Mouse (Mus musculus) midbrain, embryonic 15.5 days (tissue): ENCODE data around the gene Mrps14. TPM values are rescaled to one million over a fixed set of nuclear protein-coding genes. Genes with fewer than 3 reads are reported as not detected.

Experiments used
- ATAC-seq: fragments of 200-750 bp; cut with Nextera tagmentation; replicated peaks from 2 replicates; pipeline ENCODE4 v1.8.0; 2017; ENCODE audit warnings: moderate TSS enrichment
- H3K27ac ChIP-seq: fragments of 300-500 bp; sonication (generic); 2 replicates; pipeline ENCODE4 v1.5.1; 2015; ENCODE audit warnings: mild to moderate bottlenecking, inconsistent platforms
- H3K27me3 ChIP-seq: fragments of 300-500 bp; sonication (generic); replicated peaks from 2 replicates; pipeline ENCODE4 v1.6.1; 2015; ENCODE audit warnings: inconsistent platforms
- H3K36me3 ChIP-seq: fragments of 300-500 bp; sonication (generic); replicated peaks from 2 replicates; pipeline ENCODE4 v1.6.1; 2015; ENCODE audit warnings: inconsistent platforms
- H3K4me1 ChIP-seq: fragments of 300-500 bp; sonication (generic); 2 replicates; pipeline ENCODE4 v1.6.1; 2015; ENCODE audit warnings: inconsistent platforms
- H3K4me2 ChIP-seq: fragments of 300-500 bp; sonication (generic); 2 replicates; pipeline ENCODE4 v1.6.1; 2015; ENCODE audit warnings: inconsistent platforms, mild to moderate bottlenecking, moderate library complexity
- H3K4me3 ChIP-seq: fragments of 300-500 bp; sonication (generic); 2 replicates; pipeline ENCODE4 v1.5.1; 2015; ENCODE audit warnings: mild to moderate bottlenecking, inconsistent platforms
- H3K9ac ChIP-seq: fragments of 300-500 bp; sonication (generic); 2 replicates; pipeline ENCODE4 v1.6.1; 2015; ENCODE audit warnings: mild to moderate bottlenecking, inconsistent platforms
- H3K9me3 ChIP-seq: fragments of 300-500 bp; sonication (generic); 2 replicates; pipeline ENCODE4 v1.6.1; 2016; ENCODE audit warnings: inconsistent platforms
- WGBS: fragments of 180-500 bp; shearing (Covaris S2); methylation state at CpG from one replicate; pipeline ENCODE4 v1.1.7; 2015; ENCODE audit warnings: mixed read lengths; 5-methylcytosine and 5-hydroxymethylcytosine counted together
- polyA plus RNA-seq: library from polyadenylated mRNA; unstranded; fragments of >200 nt; fragmentation: Nextera tagmentation; extraction: Ambion mirVana; gene quantifications from 2 replicates; pipeline ENCODE4 v1.2.1, GENCODE M21; 2015

The Mrps14 gene
- polyA plus RNA-seq, 1 experiment from 2014 or later: 113 TPM

DNA sequence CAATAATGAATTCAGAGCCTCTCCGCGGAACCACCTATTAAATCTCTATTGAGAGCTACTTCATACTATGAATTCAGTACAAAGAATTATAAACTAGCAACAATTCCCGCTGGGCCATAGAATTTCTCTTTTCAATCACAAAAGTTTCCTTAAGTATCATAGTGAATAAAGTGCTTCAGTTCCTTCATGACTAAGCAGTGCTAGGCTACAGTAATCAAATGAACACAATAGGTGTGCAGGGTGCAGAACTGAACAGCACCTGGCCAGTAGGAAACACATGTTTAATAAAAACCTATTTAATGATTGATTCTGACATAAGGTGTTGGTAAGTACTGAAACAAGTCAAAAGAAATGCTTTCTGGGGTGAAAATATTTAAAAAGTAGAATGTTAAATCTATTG, 37.1 kb downstream of the Mrps14 start:
- ATAC-seq: no peak
- H3K4me3 ChIP-seq: no peak overlapping the region
- 0 out of 2 replicates have a peak overlapping the region, but pooled peaks have one; percentile 11 for H3K27ac ChIP-seq
- no peaks in the 10 kb centered on the region; the same call in 1 of the 2 replicates for H3K4me1 ChIP-seq
- H3K36me3 ChIP-seq: no peaks in the 10 kb centered on the region
- WGBS: 54% methylated on average over 3 of the region's 3 CpGs
- no peaks in the 10 kb centered on the region for H3K9me3 ChIP-seq
- H3K9ac ChIP-seq: no peak overlapping the region
- no peak overlapping the region for H3K4me2 ChIP-seq
- no peaks in the 10 kb centered on the region for H3K27me3 ChIP-seq

DNA sequence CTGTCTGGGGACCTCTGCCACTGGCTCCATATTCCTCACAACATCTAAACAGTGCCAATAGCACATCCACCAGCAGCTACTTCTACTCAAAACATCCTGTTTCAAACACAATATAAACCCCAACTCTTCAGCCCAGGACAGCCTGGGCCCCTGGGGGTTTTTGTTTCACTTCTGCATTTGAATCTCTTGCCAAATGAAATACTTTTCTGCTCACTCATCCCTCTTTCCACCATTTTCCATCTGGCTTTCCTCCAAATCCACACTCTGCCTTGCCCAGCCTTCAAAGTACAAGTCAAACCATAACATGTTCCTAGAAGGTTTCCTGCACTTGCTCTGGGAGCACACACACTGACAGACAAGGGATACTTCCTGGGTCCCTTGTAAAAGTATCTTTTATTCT, 38.9 kb downstream of the Mrps14 start:
- Histone ChIP-seq H3K9ac (no peak overlapping the region), H3K27me3 (no peaks in the 10 kb centered on the region), H3K4me3 (no peak overlapping the region), H3K27ac (peak overlapping the region; percentile 23; the same call in 1 of the 2 replicates), H3K9me3 (no peaks in the 10 kb centered on the region), H3K4me2 (no peak overlapping the region), H3K36me3 (no peaks in the 10 kb centered on the region), H3K4me1 (no peaks in the 10 kb centered on the region; the same call in 1 of the 2 replicates)
- ATAC-seq: no peak

DNA sequence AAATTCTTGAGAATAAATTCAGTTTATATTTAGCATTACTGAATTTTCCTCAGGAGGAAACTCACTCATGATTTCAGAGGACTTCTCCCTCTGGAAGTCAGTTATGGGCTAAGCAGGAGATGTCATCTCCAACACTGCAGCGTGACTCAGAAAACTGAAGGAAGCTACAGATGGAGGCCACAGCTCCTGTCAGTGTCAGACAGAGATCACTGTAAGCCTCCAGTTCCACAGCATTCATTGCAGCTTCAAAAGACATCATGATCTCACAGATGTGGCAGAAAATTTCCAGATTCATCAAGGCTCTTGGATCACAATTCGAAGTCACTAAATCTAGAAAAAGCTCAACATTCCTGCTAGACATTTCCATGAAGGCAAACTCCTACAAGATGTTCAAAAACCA, 43.0 kb downstream of the Mrps14 start:
- Histone ChIP-seq H3K9ac (no peak overlapping the region), H3K27ac (no peak overlapping the region), H3K36me3 (no peaks in the 10 kb centered on the region), H3K4me1 (no peaks in the 10 kb centered on the region), H3K4me2 (no peak overlapping the region), H3K27me3 (no peaks in the 10 kb centered on the region), H3K9me3 (no peaks in the 10 kb centered on the region), H3K4me3 (no peak overlapping the region)
- 97% methylated on average over 2 of the region's 2 CpGs for WGBS
- ATAC-seq: no peak

DNA sequence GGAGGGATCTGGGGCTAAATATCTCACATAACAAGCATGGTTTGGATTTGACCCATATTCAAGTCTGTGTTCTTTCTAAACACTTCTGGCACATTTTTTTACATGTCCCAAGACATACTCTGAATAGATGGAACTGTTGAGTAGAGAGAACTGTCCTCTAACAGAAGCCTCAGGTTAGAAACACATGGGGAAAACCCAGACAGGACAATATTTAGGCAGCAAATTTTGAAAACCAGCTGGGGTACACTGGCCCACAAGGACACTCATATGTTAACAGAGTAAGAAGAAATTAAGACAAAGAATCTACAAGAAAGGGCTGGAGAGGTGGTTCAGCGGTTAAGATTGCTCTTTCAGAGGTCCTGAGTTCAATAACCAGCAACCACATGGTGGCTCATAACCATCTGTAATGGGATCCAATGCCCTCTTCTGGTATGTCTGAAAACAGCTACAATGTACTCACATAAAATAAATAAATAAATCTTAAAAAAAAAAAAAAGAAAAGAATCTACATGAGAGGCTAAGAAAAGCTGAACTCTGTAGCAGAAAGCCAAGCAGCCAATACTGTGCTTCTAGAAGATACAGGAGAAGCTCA, 43.9 kb downstream of the Mrps14 start:
- no peak for ATAC-seq
- H3K9me3 ChIP-seq: no peaks in the 10 kb centered on the region
- no peak overlapping the region for H3K4me2 ChIP-seq
- no peak overlapping the region for H3K27ac ChIP-seq
- WGBS: 95% methylated on average over 1 of the region's 1 CpGs
- no peak overlapping the region for H3K4me3 ChIP-seq
- H3K9ac ChIP-seq: no peak overlapping the region
- H3K4me1 ChIP-seq: no peaks in the 10 kb centered on the region
- H3K36me3 ChIP-seq: no peaks in the 10 kb centered on the region
- H3K27me3 ChIP-seq: no peaks in the 10 kb centered on the region

DNA sequence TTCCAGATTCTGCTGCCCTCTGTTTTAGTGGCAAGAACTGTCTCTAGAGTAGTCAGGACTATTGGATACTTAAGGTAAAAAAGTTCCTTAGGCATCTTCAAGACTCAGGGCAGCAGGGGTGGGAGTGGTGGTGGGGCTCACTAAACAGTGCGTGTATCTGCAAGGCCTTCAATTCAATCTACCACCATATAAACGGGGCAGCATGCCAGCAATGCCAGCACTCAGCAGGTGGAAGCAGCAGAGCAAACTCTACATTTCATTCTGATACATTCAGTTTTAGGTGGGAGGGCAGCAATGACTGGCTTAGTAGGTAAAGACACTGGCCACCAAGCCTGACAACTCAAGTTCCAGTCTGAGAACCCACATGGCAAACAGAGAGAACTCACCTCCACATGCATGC, 45.1 kb downstream of the Mrps14 start:
- Histone ChIP-seq H3K4me2 (no peak overlapping the region), H3K9me3 (no peaks in the 10 kb centered on the region), H3K36me3 (no peaks in the 10 kb centered on the region), H3K27ac (no peak overlapping the region), H3K4me1 (no peaks in the 10 kb centered on the region), H3K9ac (no peak overlapping the region), H3K27me3 (no peaks in the 10 kb centered on the region), H3K4me3 (no peak overlapping the region)
- WGBS: 94% methylated on average over 2 of the region's 2 CpGs
- ATAC-seq: no peak

DNA sequence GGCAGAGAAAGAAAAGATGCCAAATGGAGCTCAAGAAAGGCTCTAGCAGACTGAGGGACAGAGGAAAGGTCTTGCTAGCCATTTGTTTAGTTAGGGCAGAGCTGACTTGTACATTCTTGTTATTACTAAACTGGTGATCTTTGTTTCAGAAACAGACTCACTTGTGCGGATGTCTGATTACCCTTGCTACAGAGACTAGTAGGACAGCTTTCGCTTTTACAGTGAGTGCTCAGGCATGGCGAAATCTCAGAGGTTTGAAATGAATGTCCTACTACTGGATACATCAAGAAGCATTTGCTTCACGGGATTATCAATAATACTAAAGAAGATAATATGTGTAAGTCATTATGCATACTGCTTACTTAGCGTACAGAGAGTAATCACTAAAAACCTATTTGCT, 49.7 kb downstream of the Mrps14 start:
- H3K9ac ChIP-seq: no peak overlapping the region
- no peaks in the 10 kb centered on the region for H3K9me3 ChIP-seq
- H3K36me3 ChIP-seq: no peaks in the 10 kb centered on the region
- H3K4me2 ChIP-seq: no peak overlapping the region
- H3K27ac ChIP-seq: no peak overlapping the region
- no peaks in the 10 kb centered on the region for H3K27me3 ChIP-seq
- no peaks in the 10 kb centered on the region for H3K4me1 ChIP-seq
- 87% methylated on average over 5 of the region's 5 CpGs for WGBS
- no peak overlapping the region for H3K4me3 ChIP-seq
- ATAC-seq: no peak

DNA sequence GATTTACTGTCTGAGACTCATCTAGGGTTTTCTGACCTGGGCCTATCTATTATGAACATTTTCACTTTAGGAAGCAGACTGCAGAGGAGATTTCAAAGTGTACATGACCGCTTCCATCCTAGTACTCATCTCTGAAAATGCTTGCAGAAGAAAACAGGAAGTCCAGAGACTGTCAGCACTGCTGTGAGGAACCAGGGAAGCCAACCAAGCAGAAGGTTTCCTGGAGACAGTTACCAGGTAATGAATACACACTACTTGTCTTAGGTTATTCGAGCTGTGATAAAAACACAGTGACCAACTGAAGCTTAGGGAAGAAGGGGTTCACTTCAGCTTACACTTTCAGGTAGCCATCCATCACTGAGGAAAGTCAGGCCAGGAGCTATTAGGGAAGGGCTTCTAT, 50.9 kb downstream of the Mrps14 start:
- H3K27me3 ChIP-seq: no peaks in the 10 kb centered on the region
- WGBS: 77% methylated on average over 2 of the region's 2 CpGs
- H3K36me3 ChIP-seq: no peaks in the 10 kb centered on the region
- H3K4me3 ChIP-seq: no peak overlapping the region
- H3K4me2 ChIP-seq: no peak overlapping the region
- no peak for ATAC-seq
- H3K9ac ChIP-seq: no peak overlapping the region
- no peaks in the 10 kb centered on the region for H3K4me1 ChIP-seq
- H3K9me3 ChIP-seq: no peaks in the 10 kb centered on the region
- H3K27ac ChIP-seq: no peak overlapping the region

DNA sequence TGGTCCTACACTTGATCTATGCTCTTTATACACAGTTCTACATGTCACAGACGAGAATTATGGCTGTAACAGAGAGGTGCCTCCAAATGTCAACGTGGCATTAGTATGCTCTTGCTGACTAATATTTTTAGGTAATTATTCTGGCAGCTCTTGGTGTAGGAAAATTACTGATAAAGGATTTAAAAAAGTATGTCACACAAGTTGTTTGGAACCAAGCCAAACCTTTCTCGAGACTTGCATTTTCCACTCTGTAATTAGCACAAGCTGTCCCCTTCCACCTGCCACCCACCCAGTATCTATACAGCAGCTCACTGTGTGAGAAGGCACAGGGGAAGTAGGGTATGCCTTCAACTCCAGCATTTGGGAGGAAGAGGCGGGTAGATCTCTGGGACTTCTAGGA, 51.8 kb downstream of the Mrps14 start:
- Histone ChIP-seq H3K4me1 (no peaks in the 10 kb centered on the region), H3K9me3 (no peaks in the 10 kb centered on the region), H3K27me3 (no peaks in the 10 kb centered on the region), H3K4me3 (no peak overlapping the region), H3K9ac (no peak overlapping the region), H3K36me3 (no peaks in the 10 kb centered on the region), H3K27ac (no peak overlapping the region), H3K4me2 (no peak overlapping the region)
- no peak for ATAC-seq
- 73% methylated on average over 4 of the region's 4 CpGs for WGBS

DNA sequence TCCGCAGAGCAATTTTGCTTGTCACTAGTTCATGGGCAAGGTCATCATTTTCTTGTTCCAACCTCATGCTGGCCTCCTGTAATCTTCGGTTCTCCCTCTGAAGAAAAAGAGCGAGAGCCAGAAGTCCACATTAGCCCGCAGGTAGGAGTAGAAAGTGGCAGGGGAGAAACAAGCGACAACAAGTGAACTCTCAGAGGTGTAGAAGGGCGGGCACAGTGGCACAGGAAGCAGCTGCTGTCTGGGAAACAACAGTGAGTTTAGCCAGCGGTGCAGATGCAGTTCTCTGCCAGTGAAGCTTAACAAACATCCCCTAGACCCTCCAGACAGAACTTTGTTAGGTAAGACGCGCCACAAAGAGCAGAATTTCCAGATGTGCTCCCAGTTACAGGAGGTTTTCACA, 52.5 kb downstream of the Mrps14 start:
- 80% methylated on average over 9 of the region's 9 CpGs for WGBS
- no peaks in the 10 kb centered on the region for H3K36me3 ChIP-seq
- no peaks in the 10 kb centered on the region for H3K9me3 ChIP-seq
- H3K4me1 ChIP-seq: no peaks in the 10 kb centered on the region
- no peak overlapping the region for H3K4me3 ChIP-seq
- H3K9ac ChIP-seq: no peak overlapping the region
- H3K27ac ChIP-seq: no peak overlapping the region
- H3K27me3 ChIP-seq: no peaks in the 10 kb centered on the region
- no peak for ATAC-seq
- no peak overlapping the region for H3K4me2 ChIP-seq

DNA sequence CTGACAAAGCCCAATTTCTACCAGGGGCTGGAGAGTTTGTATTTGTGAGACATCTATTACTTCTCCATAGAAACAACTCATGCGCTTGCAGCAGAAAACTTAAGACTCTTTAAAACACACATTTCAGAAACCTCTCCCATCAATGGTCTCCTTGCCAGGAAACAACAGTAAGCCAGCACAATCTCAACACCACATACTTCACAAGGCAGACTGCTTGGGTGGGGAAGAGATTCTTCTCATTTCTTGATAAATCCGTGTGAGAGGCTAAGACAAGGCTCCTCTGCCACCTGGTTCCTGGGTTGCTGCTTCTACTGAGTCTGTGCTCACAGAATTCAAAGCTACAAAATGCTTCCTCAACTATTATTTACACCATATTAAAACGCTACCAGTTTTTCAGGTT, 54.8 kb downstream of the Mrps14 start:
- 76% methylated on average over 3 of the region's 3 CpGs for WGBS
- no peak for ATAC-seq

DNA sequence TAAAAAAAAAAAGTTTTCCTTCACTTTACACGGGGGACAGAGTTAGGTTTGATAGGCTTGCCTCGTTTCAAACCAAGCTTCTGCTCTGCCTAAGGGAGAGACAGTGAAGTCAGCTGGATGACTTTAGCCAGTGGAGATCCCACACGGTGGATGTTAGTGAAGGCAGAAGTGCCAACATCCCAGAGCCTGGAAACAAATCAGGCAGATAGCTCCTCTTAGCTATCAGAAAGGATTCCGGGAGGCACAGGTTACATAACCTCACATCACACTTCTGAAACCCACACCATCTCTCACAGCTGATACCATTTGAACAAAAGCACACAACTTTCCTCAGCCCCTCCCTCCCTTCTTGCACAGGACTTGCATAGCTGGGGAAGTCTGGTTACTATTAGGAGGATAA, 55.8 kb downstream of the Mrps14 start:
- Histone ChIP-seq H3K9me3 (no peaks in the 10 kb centered on the region; the same call in 1 of the 2 replicates), H3K27ac (no peak overlapping the region), H3K4me2 (no peak overlapping the region), H3K27me3 (no peaks in the 10 kb centered on the region), H3K9ac (no peak overlapping the region), H3K36me3 (peaks cover 3% of the 10 kb centered on the region; the same call in 1 of the 2 replicates), H3K4me1 (no peaks in the 10 kb centered on the region), H3K4me3 (no peak overlapping the region)
- WGBS: 79% methylated on average over 4 of the region's 4 CpGs
- ATAC-seq: no peak

More for the DNA sequence above, 54.8 kb downstream of the Mrps14 start:
- no peaks in the 10 kb centered on the region for H3K36me3 ChIP-seq
- H3K27me3 ChIP-seq: no peaks in the 10 kb centered on the region
- H3K4me2 ChIP-seq: no peak overlapping the region
- H3K9me3 ChIP-seq: no peaks in the 10 kb centered on the region; the same call in 1 of the 2 replicates
- no peak overlapping the region for H3K4me3 ChIP-seq
- no peaks in the 10 kb centered on the region for H3K4me1 ChIP-seq
- no peak overlapping the region for H3K9ac ChIP-seq
- H3K27ac ChIP-seq: no peak overlapping the region

DNA sequence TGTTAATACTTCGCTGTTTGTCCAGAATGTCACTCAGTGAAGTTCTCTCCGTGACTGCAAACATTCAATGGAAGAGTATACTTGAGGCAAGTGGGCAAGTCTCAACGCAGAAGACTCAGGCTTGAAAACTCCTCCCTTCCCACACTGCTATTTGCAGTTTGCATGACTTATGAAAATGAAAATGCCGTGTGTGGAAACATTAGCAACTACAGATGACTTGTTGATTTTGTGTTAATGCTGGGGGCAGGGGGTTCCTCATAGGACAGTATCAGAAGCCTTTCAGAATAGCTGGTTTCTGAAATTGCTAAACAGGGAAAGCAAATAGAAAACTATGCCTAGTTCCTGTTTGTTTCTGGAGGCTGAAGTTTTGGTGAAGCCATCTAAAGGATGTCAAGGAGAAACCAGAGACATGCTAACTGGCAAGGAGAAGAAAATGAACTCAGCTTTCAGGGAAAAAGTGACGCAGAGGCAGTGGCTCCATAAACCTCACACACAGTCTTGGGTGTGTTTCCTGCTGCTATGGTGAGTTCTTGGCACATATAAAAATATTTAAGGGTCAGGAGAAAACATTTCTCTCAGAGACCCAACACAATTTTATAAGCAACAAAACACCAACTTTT, 56.5 kb downstream of the Mrps14 start:
- no peaks in the 10 kb centered on the region for H3K27me3 ChIP-seq
- no peak overlapping the region for H3K4me2 ChIP-seq
- no peaks in the 10 kb centered on the region for H3K4me1 ChIP-seq
- H3K9me3 ChIP-seq: no peaks in the 10 kb centered on the region; the same call in 1 of the 2 replicates
- no peak overlapping the region for H3K9ac ChIP-seq
- H3K27ac ChIP-seq: no peak overlapping the region
- WGBS: 83% methylated on average over 5 of the region's 5 CpGs
- no peak overlapping the region for H3K4me3 ChIP-seq
- peaks cover 6% of the 10 kb centered on the region; the same call in 1 of the 2 replicates for H3K36me3 ChIP-seq
- no peak for ATAC-seq
